Mouse (Mus musculus) embryo, embryonic 10 days (tissue): ENCODE measurements around the gene Fsip1.

Experiments
- DNase-seq: peaks from one replicate; pipeline ENCODE4 v3.0.0-alpha.2; 2015; ENCODE audit warnings: low spot score

Fsip1 gene

DNA sequence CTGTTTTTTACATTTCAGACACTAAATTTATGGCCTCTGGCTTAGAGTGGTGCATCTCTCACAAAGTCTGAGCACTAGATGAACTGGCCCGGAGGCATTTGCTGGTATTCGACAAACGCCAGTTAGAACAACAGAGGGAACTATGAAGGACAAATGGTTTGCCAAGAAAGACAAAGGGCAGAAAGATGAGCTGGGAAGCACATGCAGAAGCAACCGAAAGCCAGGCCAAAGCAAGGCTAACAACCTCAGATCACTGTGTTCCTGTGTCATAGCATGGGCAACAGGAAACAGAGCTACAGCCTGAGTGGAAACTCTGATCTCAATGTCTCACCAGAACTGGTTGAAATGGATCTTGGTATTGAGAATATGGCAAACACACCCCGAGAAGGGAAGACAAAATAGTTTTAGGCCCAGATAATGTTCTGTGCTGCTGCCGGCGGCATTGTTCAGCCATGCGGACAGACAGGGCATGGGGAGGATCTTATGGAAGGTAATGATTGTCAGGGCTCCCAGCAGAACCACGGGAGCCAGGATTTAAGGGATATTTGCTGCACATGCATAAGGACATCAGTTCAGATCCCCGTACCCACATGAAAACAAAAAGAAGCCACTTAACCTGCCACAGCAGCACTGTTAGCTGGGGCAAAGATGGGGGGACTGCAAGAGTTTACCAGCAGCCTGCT lies 169.6 kb downstream of the Fsip1 start:
- no peak for DNase-seq

DNA sequence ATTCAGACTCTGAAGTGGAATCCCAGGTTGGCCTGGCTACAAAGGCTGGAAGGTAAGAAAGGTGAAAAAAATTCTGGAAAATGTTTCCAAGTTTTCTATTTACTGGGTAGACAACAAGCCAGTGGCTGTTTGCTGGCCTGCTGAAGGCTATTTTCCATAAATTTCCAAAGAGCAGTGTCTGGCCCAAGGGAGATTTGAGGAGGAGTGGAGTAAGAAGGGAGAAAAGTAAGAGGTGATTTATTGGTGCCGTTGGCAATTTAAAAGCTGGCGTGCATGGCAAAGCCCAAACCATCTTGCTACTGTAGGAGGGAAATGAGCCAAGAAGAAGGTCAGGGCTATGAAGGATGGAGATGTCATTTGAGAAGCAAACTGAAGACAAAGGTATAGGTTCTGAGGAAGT lies 171.1 kb downstream of the Fsip1 start:
- DNase-seq = no peak

DNA sequence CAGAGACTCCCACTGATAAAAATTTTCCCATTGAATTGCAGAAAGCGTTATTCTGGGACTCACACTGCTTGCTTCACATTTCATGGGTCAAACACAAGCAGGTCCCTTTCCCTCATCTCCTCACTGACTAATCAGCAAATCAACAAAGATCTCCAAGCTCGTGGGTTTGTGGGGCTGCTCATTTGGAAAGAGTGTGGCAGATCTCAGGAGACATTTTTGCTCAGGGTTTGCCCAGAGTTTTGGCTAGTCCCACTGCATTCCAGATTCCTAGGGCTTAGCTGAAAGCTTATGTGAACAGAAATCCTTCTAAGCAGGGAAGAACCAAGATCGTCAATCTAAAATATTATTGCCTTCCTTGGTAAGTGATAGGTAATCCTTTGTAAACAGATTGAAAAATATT lies 172.1 kb downstream of the Fsip1 start:
- DNase-seq = no peak

DNA sequence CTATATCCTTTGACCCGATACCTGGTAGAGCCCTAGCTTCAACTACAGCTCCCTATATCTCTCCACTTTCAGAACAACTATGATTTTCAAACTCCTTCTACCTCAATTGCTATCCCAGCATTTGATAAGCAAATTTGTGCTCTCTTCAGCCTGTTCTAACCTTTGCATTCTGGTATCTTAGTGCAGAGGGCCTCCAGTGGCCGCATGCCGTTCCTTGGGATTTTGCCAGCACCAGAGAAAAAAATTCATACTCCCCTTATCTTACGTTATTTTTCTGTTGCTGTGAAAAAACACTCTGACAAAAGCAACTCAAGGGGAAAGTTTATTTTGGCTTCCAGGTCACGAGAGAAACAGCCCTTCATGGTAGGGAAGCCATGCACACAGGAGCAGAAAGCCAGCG lies 173.1 kb downstream of the Fsip1 start:
- DNase-seq = no peak

DNA sequence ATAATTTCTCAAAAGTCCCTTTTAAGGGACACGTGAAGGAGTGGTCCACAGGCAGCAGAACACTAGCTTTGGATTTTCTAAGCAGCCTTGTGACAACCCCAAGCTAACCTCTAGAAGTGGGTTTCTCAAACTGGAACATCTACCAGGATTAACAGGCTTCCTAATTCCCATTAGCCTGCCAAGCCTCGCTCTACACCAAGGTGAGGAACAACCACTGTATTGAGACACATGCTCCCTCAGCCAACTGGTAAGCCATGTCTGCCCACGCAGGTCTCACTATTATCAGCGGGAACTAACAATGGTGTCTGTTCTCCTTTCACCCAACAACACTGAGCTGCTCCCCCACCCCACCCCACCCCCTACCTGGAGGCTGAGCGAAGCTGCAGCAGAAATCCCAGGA lies 175.2 kb downstream of the Fsip1 start:
- DNase-seq = no peak
